8 mouse cellular contexts compared by ENCODE assay signal in genomic region chr17:35162121-35162520, GRCm38 (mm10). TPM values are rescaled to one million over a fixed set of nuclear protein-coding genes. Genes with fewer than 3 reads are reported as not detected.
DNase-seq lines count a peak whose midpoint lies in the region; ATAC-seq lines count a peak whose summit lies in the region.

No protein-coding gene starts in this region.

- peaks cover 10 to 31% of the 10 kb centered on the region in 2 experiments for H3K4me1 ChIP-seq in heart, embryonic 14.5 days (ENCODE audit: control insufficient read depth in 2 of 2, insufficient read depth in 2 of 2, low read length in 2 of 2)
- peaks cover 2% of the 10 kb centered on the region; the same call in 1 of the 2 replicates for H3K4me1 ChIP-seq in embryonic facial prominence, embryonic 11.5 days (ENCODE audit: control insufficient read depth, insufficient read depth, low read length)
- peaks cover 27% of the 10 kb centered on the region for H3K4me1 ChIP-seq in hindbrain, embryonic 14.5 days (replicated peaks; ENCODE audit: control insufficient read depth, insufficient read depth, low read length)
- H3K4me1 ChIP-seq in midbrain, embryonic 14.5 days (ENCODE audit: control insufficient read depth, insufficient read depth, low read length) = peaks cover 32% of the 10 kb centered on the region

- no peak for DNase-seq in heart, postnatal 4 days
- no peak for DNase-seq in embryonic facial prominence, embryonic 11.5 days (ENCODE audit: low spot score)
- DNase-seq in hindbrain, embryonic 14.5 days (ENCODE audit: low spot score) = no peak
- no peak for DNase-seq in midbrain, embryonic 14.5 days
- no peak for DNase-seq in layer of hippocampus, adult 9-11 months
- no peak for DNase-seq in embryo, embryonic 10 days (ENCODE audit: low spot score)
- no peak for DNase-seq in embryo, embryonic 10.5 days (ENCODE audit: low spot score)

- H3K4me3 ChIP-seq in heart, embryonic 14.5 days (ENCODE audit: control insufficient read depth in 1 of 2, insufficient read depth in 1 of 2, low read depth in 1 of 2, low read length in 2 of 2) = peak overlapping the region in 1 of 2 experiments; percentile 100; a peak in 3 of 4 replicates
- peak overlapping the region; percentile 91 for H3K4me3 ChIP-seq in embryonic facial prominence, embryonic 11.5 days (ENCODE audit: low read depth, low read length)
- peak overlapping the region; percentile 100 for H3K4me3 ChIP-seq in hindbrain, embryonic 14.5 days (replicated peaks; ENCODE audit: low read length)
- peak overlapping the region; percentile 100 for H3K4me3 ChIP-seq in midbrain, embryonic 14.5 days (replicated peaks; ENCODE audit: low read depth, low read length)

- no peak for ATAC-seq in heart, embryonic 14.5 days (ENCODE audit: insufficient number of reproducible peaks, insufficient read depth, low FRiP score, low read depth)
- ATAC-seq in embryonic facial prominence, embryonic 11.5 days (replicated peaks; ENCODE audit: insufficient number of reproducible peaks, low FRiP score, low TSS enrichment, low read depth) = no peak
- no peak for ATAC-seq in hindbrain, embryonic 14.5 days (ENCODE audit: low FRiP score)
- ATAC-seq in midbrain, embryonic 14.5 days (ENCODE audit: low FRiP score, low TSS enrichment) = no peak

- peak overlapping the region; percentile 5; the same call in 1 of the 2 replicates for H3K9ac ChIP-seq in heart, embryonic 14.5 days (ENCODE audit: low read length)
- H3K9ac ChIP-seq in embryonic facial prominence, embryonic 11.5 days (replicated peaks; ENCODE audit: low read length) = peak overlapping the region; percentile 99; the same call in 1 of the 2 replicates
- H3K9ac ChIP-seq in hindbrain, embryonic 14.5 days = peak overlapping the region; percentile 100
- H3K9ac ChIP-seq in midbrain, embryonic 14.5 days (replicated peaks; ENCODE audit: low read length) = peak overlapping the region; percentile 99; the same call in 1 of the 2 replicates

- H3K9me3 ChIP-seq in heart, embryonic 14.5 days (ENCODE audit: control insufficient read depth, low read length) = no peaks in the 10 kb centered on the region
- no peaks in the 10 kb centered on the region for H3K9me3 ChIP-seq in embryonic facial prominence, embryonic 11.5 days (replicated peaks; ENCODE audit: control insufficient read depth, low read length)
- H3K9me3 ChIP-seq in hindbrain, embryonic 14.5 days (ENCODE audit: control insufficient read depth, low read length) = no peaks in the 10 kb centered on the region
- H3K9me3 ChIP-seq in midbrain, embryonic 14.5 days (ENCODE audit: control insufficient read depth, low read length) = no peaks in the 10 kb centered on the region

- no peaks in the 10 kb centered on the region for H3K27me3 ChIP-seq in heart, embryonic 14.5 days (ENCODE audit: control insufficient read depth, insufficient read depth, low read length)
- no peaks in the 10 kb centered on the region for H3K27me3 ChIP-seq in embryonic facial prominence, embryonic 11.5 days (ENCODE audit: control insufficient read depth, insufficient read depth, low read length)
- H3K27me3 ChIP-seq in hindbrain, embryonic 14.5 days (ENCODE audit: control insufficient read depth, insufficient read depth, low read length) = no peaks in the 10 kb centered on the region
- H3K27me3 ChIP-seq in midbrain, embryonic 14.5 days (ENCODE audit: control insufficient read depth, insufficient read depth, low read length) = no peaks in the 10 kb centered on the region

- peak overlapping the region; percentile 85 for H3K4me2 ChIP-seq in heart, embryonic 14.5 days (ENCODE audit: low read length)
- peak overlapping the region; percentile 96 for H3K4me2 ChIP-seq in embryonic facial prominence, embryonic 11.5 days (ENCODE audit: low read depth, low read length)
- H3K4me2 ChIP-seq in hindbrain, embryonic 14.5 days (replicated peaks) = peak overlapping the region; percentile 98
- H3K4me2 ChIP-seq in midbrain, embryonic 14.5 days (ENCODE audit: low read length) = peak overlapping the region; percentile 98

- WGBS in heart, embryonic 14.5 days = 68% methylated on average over 14 of the region's 14 CpGs
- 75% methylated on average over 14 of the region's 14 CpGs for WGBS in embryonic facial prominence, embryonic 11.5 days
- 81% methylated on average over 14 of the region's 14 CpGs for WGBS in hindbrain, embryonic 14.5 days
- WGBS in midbrain, embryonic 14.5 days = 67% methylated on average over 14 of the region's 14 CpGs

- H3K36me3 ChIP-seq in heart, embryonic 14.5 days (ENCODE audit: control insufficient read depth, insufficient read depth, low read length) = peaks cover 51% of the 10 kb centered on the region
- peaks cover 41% of the 10 kb centered on the region for H3K36me3 ChIP-seq in embryonic facial prominence, embryonic 11.5 days (replicated peaks; ENCODE audit: control insufficient read depth, insufficient read depth, low read depth, low read length)
- peaks cover 57% of the 10 kb centered on the region for H3K36me3 ChIP-seq in hindbrain, embryonic 14.5 days (replicated peaks; ENCODE audit: control insufficient read depth, insufficient read depth)
- H3K36me3 ChIP-seq in midbrain, embryonic 14.5 days (ENCODE audit: control insufficient read depth, insufficient read depth, low read length) = peaks cover 52% of the 10 kb centered on the region

- H3K27ac ChIP-seq in heart, embryonic 14.5 days (replicated peaks in 1 of 2; ENCODE audit: control insufficient read depth in 1 of 2, insufficient read depth in 1 of 2, low read depth in 2 of 2, low read length in 2 of 2) = no peak overlapping the region
- H3K27ac ChIP-seq in embryonic facial prominence, embryonic 11.5 days (replicated peaks; ENCODE audit: low read depth, low read length) = no peak overlapping the region
- H3K27ac ChIP-seq in hindbrain, embryonic 14.5 days = no peak overlapping the region
- no peak overlapping the region for H3K27ac ChIP-seq in midbrain, embryonic 14.5 days (replicated peaks; ENCODE audit: low read depth, low read length)

RNA-seq across cellular contexts. Expression of gene Prrc2a, which starts 2.6 kb away (rescaled TPM):
- polyA plus RNA-seq in heart, embryonic 14.5 days (2014; fragmentation: Nextera tagmentation; extraction: Ambion mirVana) = 81.9 and 138 TPM in 2 replicates
- 100 to 1,000 TPM; 248 to 251 TPM for total RNA-seq in heart, postnatal 4 days (2021)
- polyA plus RNA-seq in embryonic facial prominence, embryonic 11.5 days (2014; fragmentation: Nextera tagmentation; extraction: Ambion mirVana) = 131 and 144 TPM in 2 replicates
- 152 and 168 TPM in 2 replicates for polyA plus RNA-seq in hindbrain, embryonic 14.5 days (2014; fragmentation: Nextera tagmentation; extraction: Ambion mirVana)
- polyA plus RNA-seq in midbrain, embryonic 14.5 days (2014; fragmentation: Nextera tagmentation; extraction: Ambion mirVana) = 191 and 194 TPM in 2 replicates

RNA-seq across cellular contexts. Expression of gene Aif1, which starts 13.7 kb away (rescaled TPM):
- polyA plus RNA-seq in heart, embryonic 14.5 days (2014; fragmentation: Nextera tagmentation; extraction: Ambion mirVana) = 7.4 and 9.4 TPM in 2 replicates
- total RNA-seq in heart, postnatal 4 days (2021) = 1 to 10 TPM; 2.9 to 3.4 TPM
- 6.1 and 7.9 TPM in 2 replicates for polyA plus RNA-seq in embryonic facial prominence, embryonic 11.5 days (2014; fragmentation: Nextera tagmentation; extraction: Ambion mirVana)
- polyA plus RNA-seq in hindbrain, embryonic 14.5 days (2014; fragmentation: Nextera tagmentation; extraction: Ambion mirVana) = 7.8 and 8.7 TPM in 2 replicates
- polyA plus RNA-seq in midbrain, embryonic 14.5 days (2014; fragmentation: Nextera tagmentation; extraction: Ambion mirVana) = 3.3 and 8.8 TPM in 2 replicates

RNA-seq across cellular contexts. Expression of gene Lst1, which starts 26.1 kb away (rescaled TPM):
- polyA plus RNA-seq in heart, embryonic 14.5 days (2014; fragmentation: Nextera tagmentation; extraction: Ambion mirVana) = 9.5 and 11.2 TPM in 2 replicates
- 1 to 10 TPM; 4.2 to 4.8 TPM for total RNA-seq in heart, postnatal 4 days (2021)
- polyA plus RNA-seq in embryonic facial prominence, embryonic 11.5 days (2014; fragmentation: Nextera tagmentation; extraction: Ambion mirVana) = 3.8 and 6.1 TPM in 2 replicates
- 8.2 and 13.3 TPM in 2 replicates for polyA plus RNA-seq in hindbrain, embryonic 14.5 days (2014; fragmentation: Nextera tagmentation; extraction: Ambion mirVana)
- 3.8 and 9.0 TPM in 2 replicates for polyA plus RNA-seq in midbrain, embryonic 14.5 days (2014; fragmentation: Nextera tagmentation; extraction: Ambion mirVana)

RNA-seq across cellular contexts. Expression of gene Bag6, which starts 27.1 kb away (rescaled TPM):
- polyA plus RNA-seq in heart, embryonic 14.5 days (2014; fragmentation: Nextera tagmentation; extraction: Ambion mirVana) = 63.3 and 68.6 TPM in 2 replicates
- total RNA-seq in heart, postnatal 4 days (2021) = 100 to 1,000 TPM; 318 to 321 TPM
- polyA plus RNA-seq in embryonic facial prominence, embryonic 11.5 days (2014; fragmentation: Nextera tagmentation; extraction: Ambion mirVana) = 87.8 and 101 TPM in 2 replicates
- 90.2 and 98.2 TPM in 2 replicates for polyA plus RNA-seq in hindbrain, embryonic 14.5 days (2014; fragmentation: Nextera tagmentation; extraction: Ambion mirVana)
- polyA plus RNA-seq in midbrain, embryonic 14.5 days (2014; fragmentation: Nextera tagmentation; extraction: Ambion mirVana) = 122 and 136 TPM in 2 replicates

RNA-seq across cellular contexts. Expression of gene Apom, which starts 30.3 kb away (rescaled TPM):
- polyA plus RNA-seq in heart, embryonic 14.5 days (2014; fragmentation: Nextera tagmentation; extraction: Ambion mirVana) = 0.34 TPM in 1 of 2 replicates, not detected in the other
- not detected for total RNA-seq in heart, postnatal 4 days (2021)
- 0.49 and 0.64 TPM in 2 replicates for polyA plus RNA-seq in embryonic facial prominence, embryonic 11.5 days (2014; fragmentation: Nextera tagmentation; extraction: Ambion mirVana)
- polyA plus RNA-seq in hindbrain, embryonic 14.5 days (2014; fragmentation: Nextera tagmentation; extraction: Ambion mirVana) = 0.39 TPM in 1 of 2 replicates, not detected in the other
- 0.57 TPM in 1 of 2 replicates, not detected in the other for polyA plus RNA-seq in midbrain, embryonic 14.5 days (2014; fragmentation: Nextera tagmentation; extraction: Ambion mirVana)

Comparison
In these comparisons a context has a peak if more than half of its experiments do, and no peak if none do; other contexts are left out.
1. H3K9ac ChIP-seq: peak in every context shown above with its lines; median percentile 100 in hindbrain, embryonic 14.5 days; 99 in embryonic facial prominence, embryonic 11.5 days; 99 in midbrain, embryonic 14.5 days; 5 in heart, embryonic 14.5 days.